Mouse (Mus musculus) stomach, postnatal 0 days (tissue): Measurements from ENCODE around the gene Ripply3.
A peak's percentile ranks its signal among the peaks of the same experiment; 100 is the strongest.

Source experiments
- CTCF ChIP-seq: IDR thresholded peaks from 2 replicates; pipeline ENCODE4 v1.5.1; 2016; ENCODE audit warnings: antibody characterized with exemption, low read depth, mild to moderate bottlenecking, moderate library complexity
- EP300 ChIP-seq: optimal IDR thresholded peaks from 2 replicates; pipeline ENCODE3; 2016; ENCODE audit warnings: antibody characterized with exemption

DNA sequence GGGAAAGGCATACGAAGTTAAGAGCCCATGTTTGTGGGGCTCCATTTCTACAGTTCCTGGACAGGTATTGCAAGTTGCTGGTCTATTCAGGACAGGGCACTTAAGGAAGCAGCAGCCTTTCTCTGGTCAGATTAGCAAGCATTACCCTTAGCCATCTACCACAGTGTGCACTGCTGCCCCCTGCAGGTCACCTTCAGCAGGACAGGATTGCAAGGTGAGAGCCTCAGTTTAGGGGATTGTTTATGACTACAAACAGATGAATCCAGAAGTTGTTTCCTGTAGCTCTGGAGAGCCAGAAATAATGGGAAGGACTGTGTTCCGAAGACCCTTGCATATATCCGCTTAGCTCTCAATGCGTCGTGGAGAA is 3.6 kb downstream of the Ripply3 start:
- TF ChIP-seq CTCF (peak; percentile 88), EP300 (no peak)
